Mouse (Mus musculus) mature B cell (primary cell): ENCODE results near the gene Csf2.

ENCODE experiments used
- in situ Hi-C: fragments of 300-500 bp; cut with MboI; formaldehyde crosslinking; loops from 2 replicates; pipeline ENCODE4 v1.14.3; 2019

Csf2 gene

DNA sequence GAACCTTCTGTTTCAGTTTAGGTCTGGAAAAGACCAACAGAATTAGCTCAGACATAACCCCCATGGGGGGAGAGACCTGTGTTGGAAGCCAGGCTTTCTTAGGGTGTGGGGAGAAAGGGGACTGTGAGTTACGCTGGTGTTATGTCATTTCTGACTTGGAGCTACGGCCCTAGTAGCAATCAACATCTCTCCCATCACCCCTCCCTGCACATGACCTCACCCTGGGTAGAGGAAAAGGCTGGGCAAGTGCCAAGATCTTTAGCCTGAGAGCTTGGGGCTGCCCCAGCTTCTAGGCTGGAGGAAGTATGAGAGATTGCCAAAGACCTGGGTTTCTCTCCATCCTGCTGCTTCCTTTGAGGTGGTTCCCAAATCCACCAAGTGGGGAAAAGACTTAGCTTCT lies 12.5 kb downstream of the Csf2 start:
- in situ Hi-C loops = no loop called here

DNA sequence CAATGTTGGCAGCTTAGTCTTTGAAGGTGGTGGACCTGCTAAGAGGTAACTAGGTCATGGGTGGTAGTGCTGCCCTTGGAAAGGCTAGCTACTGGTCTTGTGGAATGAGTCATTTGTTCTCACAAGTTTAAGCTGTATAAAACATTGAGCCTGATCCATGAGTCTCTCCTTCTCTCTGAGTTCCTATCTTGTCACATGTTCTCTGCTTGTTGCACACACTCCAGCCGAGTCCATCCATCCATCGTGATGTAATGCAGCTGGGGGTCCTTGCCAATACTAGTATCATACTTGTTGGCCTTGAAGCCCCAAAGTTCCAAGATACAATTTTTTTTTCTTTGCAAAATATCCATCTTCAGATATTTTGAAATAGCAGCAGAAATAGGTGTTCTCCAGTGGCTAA lies 22.0 kb downstream of the Csf2 start:
- in situ Hi-C loops = no loop called here

DNA sequence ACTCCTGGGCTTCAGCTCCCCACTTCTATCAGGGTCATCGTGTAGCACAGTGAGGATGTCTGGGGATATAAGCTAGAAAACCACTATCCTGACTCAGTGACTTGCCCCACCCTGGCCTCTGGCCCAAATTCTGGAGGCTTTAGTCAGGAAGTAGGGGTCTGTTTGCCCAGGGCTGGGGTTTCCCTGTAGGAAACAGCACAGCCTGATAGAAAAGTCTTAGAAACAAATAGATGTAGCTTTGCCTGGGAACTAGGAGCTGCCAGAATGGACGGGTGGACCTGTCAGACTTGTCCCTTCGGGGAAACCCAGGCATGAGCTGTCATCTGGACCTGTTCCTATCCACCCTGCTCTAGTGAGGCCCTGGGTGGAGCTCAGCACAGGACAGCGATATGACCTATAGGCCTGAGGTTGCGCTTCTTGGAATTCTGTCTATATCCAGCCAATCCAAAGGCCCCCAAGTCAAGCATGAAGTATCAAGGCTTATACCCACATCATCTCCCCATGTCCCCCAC lies 24.9 kb downstream of the Csf2 start:
- in situ Hi-C loops = no loop called here

DNA sequence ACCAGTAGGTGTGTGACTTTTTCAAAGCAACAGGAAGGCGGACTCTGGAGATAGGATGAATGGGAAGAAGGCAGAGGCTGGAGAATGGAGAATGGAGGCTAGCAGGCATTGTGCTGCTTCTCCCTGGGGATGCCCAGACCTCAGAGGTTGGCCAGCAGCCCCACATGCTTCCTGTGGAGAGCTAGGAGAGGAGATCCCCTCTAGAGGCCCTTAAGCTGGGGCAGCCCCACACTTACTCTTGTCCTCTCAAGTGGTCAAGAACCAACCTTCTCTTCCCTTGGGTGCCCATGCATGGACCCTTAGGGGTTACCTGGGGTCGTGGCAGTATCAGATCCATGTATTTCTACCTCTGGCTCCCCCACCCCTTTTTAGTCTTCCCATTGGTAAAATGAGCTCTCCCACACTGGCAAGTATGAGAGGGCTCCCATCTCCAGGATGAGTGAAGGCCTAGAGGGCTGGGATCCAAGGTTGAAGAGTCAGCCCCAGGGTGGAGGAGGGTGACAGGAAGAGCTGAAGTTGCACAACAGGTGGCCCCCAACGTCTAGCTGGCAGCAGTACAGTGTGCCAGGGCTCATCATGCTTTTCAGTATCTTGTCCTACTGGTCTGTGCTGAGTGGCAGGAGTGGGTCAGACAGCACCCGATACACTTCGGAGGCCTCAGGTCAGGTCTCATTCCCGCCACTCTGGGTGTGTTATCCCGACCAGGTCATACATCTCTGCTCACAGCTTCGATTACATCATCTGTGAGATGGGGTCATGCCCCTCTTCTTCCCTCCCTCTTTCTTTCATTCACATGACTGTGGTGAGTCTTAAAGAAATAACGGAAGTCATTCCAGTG lies 25.6 kb downstream of the Csf2 start:
- in situ Hi-C loops = no loop called here

DNA sequence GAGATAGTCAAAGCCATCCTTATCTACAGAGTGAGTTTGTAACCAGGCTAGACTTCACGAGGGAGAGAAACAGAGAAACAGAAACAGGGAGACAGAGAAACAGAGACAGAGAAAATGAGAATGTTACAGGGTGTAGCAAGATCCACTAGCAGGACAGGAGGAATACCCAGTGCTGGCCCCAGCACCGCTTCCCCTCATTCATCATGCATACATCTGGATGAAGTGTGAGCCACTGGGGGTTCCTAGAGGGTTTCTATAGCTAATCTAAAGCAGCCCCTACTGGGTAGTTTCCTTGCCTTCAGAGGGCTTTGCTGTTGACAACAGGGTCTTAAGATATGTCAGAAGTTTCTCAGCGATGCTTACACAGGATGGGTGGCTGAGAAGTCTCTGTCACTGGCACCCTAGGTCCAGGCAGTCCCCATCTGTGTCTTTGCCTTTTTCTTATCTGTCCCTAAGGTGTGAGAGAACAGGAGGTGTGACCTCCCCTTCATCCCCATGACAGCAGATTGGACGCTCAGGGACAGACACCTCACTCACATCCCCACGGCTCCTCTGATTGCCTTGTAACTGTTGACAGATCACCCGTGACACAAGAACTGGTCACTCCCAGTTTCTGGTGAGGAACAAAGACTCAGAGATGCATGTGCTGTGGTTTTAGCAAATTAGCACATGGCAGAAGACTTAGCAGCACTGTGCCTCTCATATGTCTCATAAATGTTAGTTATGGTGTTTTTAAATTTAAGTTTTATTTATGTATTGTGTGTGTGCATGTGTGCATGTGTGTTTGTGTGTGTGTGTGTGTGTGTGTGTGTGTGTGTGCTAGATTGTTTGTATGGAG lies 29.3 kb downstream of the Csf2 start:
- in situ Hi-C loops = no loop called here

DNA sequence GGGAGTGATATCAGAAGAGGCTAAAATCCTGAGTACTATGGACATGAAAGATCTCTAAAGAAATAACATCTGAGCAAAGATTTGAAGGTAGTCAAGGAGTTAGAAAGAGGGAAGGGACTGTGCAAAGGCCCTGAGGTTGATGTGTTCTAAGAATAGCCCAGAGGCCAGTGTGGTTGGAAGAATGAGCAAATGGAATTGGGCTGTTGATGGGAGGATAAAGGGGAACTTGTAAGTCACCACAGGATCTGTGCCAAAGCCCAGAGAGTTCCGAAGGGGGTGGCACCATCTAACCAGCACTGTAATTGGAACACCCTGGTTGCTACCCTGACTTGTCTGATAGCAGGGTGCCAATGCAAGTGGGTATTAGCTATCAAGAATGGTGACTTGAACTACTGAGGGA lies 30.3 kb downstream of the Csf2 start:
- in situ Hi-C loops = no loop called here

DNA sequence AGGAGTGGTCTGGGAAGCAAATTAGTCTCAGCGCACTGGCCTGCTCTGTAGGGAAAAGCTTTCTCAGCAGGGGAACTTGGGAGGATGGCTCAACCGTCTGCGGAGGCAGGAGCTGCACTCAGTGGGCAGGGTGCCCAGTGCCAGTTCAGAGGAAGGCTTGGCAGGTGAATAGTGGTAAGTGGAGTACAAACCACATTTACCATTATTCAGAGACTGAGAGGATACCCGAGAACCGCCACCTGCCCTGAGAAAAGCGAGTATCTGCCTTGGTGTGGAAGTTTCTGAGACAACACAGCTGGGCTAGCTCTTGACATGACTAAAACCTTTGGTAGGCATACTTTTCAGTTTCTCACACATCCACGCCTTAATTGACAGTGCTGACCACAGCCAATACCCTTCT lies 32.1 kb downstream of the Csf2 start:
- in situ Hi-C loops = no loop called here

DNA sequence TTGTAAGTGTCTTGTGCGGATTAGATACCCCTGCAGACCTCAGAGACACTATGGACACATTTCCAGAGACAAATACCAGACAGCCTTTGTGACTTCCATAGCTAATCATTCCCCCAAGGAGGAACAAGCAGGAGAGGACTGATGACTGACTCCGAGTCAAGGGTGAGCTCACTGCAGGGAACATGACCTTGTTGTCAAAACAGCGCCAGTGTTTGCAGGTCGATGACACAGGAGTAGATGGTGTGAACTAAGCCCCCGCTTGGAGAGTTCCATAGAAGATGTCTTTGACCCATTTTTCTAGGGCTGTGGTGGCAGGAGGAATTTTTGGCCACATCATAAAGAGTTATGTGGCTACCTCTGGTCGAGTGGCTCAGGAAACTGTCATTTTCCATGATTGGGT lies 33.4 kb downstream of the Csf2 start:
- in situ Hi-C loops = no loop called here

DNA sequence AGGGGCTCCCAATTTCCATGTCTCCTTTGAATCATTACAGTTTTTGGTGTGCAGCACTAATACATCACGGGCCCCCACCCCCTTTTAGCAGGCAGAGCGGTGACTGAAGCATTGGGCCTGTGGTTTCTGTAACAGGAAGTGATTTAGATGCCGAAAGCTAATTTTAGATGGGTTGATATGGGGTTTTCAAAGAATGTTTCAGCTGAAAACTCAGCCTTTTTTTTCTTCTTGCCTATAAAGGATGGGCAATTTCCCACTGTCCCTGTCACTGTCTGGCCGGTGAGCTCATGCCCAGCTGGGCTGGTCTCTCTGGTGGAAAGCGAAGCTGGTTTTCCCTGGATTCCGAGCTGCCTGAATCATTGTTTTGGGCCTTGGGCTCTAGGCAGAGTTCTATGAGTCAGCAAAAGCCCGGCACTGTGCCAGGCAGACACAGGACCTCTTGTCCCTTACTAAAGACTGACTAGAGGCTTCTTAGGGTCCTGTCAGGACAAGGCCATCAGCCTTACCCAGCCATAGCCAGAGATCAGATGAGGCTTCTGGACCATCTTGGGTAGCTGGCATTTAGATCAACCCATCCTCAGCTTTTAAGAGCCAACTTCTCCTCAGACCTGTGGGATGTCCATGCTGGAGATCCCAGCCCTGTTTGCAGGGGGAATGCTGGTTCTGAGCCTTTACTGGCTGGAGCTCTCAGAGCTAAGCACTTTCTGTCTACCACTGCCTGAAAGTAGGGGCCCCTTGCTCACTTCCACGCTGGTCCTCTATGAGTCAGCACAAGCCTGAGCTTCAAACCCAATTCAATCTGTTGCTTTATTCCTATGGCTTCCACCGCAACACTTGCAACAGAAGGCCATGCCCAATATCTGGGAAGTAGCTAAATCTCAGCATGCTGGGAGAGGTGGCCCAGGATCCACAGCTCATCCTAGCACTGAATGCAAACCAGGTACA lies 34.7 kb downstream of the Csf2 start:
- in situ Hi-C loops = no loop called here

DNA sequence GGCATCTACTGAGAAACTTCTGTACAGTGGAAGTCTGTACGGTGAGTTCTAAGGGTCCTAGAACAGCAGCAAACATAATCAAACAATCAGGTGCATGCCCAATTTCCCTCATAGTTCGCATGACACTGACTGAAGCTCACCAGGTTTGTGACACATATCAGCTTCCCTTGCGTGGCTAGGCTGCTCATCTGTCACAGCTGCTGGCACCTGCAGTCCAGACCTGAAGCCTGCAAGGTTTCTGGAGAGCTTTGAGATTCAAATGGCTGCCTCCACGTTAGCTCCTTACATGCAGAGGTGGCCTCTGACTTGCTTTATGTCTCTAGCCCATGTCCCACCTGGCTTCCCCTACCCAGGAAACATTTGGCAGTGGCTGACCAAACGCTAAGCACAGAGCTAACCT lies 35.8 kb downstream of the Csf2 start:
- in situ Hi-C loops = no loop called here

DNA sequence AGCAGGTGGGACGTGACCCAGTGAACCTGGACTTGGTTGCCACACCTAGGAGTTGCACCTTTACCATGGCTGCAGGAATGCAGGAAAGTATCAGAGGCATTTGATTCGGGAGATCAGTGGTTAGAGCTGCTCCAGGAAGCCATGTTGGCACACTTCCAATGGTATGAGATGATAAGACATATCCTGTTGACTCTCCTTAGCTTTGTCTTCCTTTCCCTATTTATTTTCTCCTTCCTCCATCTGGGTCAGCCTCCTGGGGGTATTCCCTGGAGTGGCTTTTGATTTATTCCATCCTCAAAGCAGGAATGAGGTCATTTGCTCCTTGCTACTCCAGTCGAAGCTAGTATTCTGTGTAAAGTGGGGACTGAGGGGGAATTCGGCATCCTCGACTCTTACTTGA lies 42.5 kb downstream of the Csf2 start:
- in situ Hi-C loops = no loop called here

DNA sequence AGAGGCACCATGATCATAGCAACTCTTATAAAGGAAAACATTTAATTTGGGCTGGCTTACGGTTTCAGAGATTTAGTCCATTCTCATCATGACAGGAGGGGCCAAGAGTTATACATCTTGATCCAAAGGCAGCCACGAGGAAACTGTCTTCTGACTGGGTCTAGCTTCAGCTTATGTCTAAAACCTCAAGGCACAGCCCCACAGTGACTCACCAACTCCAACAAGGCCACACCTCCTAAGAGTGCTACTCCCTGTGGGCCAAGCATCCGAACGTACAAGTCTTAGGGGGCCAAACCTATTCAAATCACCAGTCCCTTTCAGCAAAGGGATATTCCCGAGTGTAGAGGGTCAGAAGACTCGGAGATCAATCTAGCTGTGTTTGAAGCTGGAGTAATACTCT lies 44.1 kb downstream of the Csf2 start:
- in situ Hi-C loops = no loop called here

DNA sequence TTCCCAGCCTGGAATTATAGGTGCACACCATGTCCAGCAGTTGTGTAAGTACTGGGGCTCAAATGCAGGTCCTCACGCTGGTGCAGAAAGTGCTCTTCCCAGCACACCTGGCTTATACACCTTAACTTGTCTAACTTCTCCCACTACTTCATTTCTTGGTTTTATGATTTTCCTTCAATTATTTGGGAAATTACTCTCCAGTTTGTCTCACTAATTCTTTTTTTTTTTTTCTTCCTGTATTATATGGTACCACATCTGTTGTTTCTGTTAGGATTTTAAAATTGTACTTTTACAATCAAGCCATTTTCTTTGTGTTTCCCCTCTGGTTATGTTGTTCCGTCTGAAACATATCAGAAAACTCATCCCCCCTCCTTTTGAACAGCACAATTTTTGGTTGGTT lies 44.7 kb downstream of the Csf2 start:
- in situ Hi-C loops = no loop called here

DNA sequence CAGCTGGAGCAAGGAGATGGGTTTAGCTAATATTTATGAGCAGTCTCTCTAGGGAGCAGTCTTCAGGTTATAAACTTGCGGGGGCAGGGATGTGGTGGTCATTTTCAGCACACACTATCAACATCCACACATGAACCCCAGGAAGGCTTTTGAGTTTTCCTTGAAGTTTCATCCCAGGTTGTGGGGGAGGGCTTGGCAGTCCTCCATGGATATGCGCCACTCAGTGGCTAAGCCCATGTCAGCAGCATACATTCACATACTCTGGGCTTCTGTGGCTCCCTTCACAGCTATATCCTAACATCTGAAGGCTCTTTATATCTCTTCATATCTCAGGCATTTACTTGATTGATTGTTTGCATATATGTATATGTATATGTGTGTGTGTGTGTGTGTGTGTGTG lies 46.3 kb downstream of the Csf2 start:
- in situ Hi-C loops = no loop called here

DNA sequence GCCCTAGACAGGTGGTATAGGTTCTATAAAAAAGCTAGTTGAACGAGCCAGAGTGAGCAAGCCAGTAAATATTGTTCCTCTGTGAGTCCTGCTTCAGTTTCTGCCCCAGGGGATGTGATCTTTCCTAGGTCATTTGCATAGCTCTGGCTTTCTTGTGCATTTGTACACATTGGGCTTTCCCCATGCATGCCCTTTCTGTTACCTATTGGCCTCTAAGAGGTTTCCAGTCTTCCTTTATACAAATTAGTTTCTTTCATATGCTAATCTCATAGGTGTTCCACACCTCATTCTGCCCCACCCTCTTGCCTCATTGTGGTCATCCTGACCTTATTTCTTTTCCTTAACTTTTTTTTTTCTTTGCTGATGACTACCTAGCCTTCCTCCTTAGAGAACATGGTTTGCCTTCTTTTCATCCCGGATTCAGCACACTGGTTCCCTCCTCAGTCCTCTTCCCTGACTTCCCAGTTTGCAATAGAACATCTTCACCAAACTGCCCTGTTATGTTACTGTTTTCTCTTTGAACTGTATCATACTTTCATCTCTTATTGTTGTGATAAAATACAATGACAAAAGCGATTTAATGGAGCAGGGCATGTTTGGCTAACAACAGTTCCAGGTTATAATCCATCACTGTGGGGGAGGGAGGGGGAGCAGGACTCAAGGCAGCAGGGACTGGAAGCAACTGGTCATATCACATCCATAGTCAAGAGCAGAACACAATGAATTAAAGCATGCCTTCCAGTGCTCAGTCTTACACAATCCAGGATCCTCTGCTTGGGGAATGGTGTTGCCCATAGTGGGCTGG lies 47.4 kb downstream of the Csf2 start:
- in situ Hi-C loops = no loop called here

DNA sequence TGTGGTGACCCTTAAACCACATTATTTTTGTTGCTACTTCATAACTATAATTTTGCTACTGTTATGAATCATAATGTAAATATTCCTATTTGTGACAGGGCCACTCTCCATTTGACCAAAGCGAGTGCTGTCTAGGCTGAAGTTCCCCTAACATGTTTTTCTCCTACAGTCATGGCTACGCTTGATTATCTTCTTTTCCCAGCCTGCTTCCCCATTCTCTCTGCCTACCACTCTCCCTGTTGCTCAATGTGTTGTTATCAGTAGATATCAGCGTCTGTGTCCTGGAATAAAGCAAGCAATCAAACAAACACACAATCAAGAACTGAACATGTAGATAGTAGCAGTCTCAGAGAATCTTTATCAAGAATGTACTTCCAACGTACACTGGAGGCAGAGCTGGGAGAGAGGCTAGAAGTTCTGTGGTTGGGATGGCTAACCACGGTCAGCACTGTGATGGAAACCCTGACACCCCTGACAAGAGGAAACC lies 48.1 kb downstream of the Csf2 start:
- in situ Hi-C loops = no loop called here
